Comparison of ENCODE assay signal across 32 mouse cellular contexts in the genomic region with DNA sequence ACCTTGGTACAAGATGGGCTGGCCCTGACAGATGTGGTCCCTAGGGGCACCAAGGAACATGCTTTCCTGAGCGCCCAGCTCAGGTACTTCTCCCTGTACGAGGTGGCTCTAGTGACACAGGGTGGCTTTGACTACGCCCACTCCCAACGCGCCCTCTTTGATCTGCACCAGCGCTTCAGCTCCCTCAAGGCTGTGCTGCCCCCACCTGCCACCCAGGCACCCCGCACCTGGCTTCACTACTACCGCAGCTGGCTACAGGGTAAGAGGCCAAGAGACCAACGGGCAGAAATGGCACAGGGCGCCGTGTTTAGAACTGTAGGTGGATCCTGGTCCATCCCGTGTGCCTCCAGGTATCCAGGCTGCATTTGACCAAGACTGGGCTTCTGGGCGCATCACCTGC. TPM values are rescaled to one million over a fixed set of nuclear protein-coding genes. Genes with fewer than 3 reads are reported as not detected.
DNase-seq lines count a peak whose midpoint lies in the region; TF ChIP-seq lines count a peak whose summit lies in the region.
"Had no signal": no experiment of that assay in that cellular context is flagged by ENCODE, and none has a peak within 500 bp of the region (broad histone marks: within the 10 kb centered on the region; RNA-seq: fewer than 3 reads in every experiment).

No protein-coding gene starts in this region.

- peaks cover 2% of the 10 kb centered on the region for H3K4me1 ChIP-seq in ES-Bruce4 (ENCODE audit: control insufficient read depth, insufficient read depth, low read length)
- H3K4me1 ChIP-seq: embryonic facial prominence, embryonic 12.5 days; forebrain, embryonic 12.5 days had no signal

- H3K27me3 ChIP-seq in ES-Bruce4 (ENCODE audit: control insufficient read depth, insufficient read depth, low read length, poor library complexity, severe bottlenecking): no peaks in the 10 kb centered on the region
- H3K27me3 ChIP-seq: CH12.LX; embryonic facial prominence, embryonic 12.5 days; embryonic facial prominence, embryonic 15.5 days; forebrain, embryonic 12.5 days; forebrain, embryonic 15.5 days; hindbrain, embryonic 13.5 days; Patski had no signal

- H3K36me3 ChIP-seq in ES-Bruce4 (ENCODE audit: control insufficient read depth, insufficient read depth, low read length, poor library complexity, severe bottlenecking): peaks cover 3% of the 10 kb centered on the region; the same call in 1 of the 2 replicates
- H3K36me3 ChIP-seq: forebrain, embryonic 15.5 days; G1E had no signal

- peak overlapping the region; percentile 35 for H3K4me3 ChIP-seq in ES-Bruce4 (ENCODE audit: low read depth, low read length)
- H3K4me3 ChIP-seq: embryonic facial prominence, embryonic 12.5 days; embryonic facial prominence, embryonic 15.5 days; erythroblast, embryonic 14.5 days; forebrain, embryonic 12.5 days; forebrain, embryonic 15.5 days; hindbrain, embryonic 10.5 days; hindbrain, embryonic 13.5 days had no signal

- H3K27ac ChIP-seq in ES-Bruce4 (ENCODE audit: insufficient read depth, low read length): no peak overlapping the region
- H3K27ac ChIP-seq: embryonic facial prominence, embryonic 12.5 days; embryonic facial prominence, embryonic 15.5 days; forebrain, embryonic 12.5 days; forebrain, embryonic 15.5 days; hindbrain, embryonic 10.5 days; hindbrain, embryonic 13.5 days had no signal

- DNase-seq in heart, adult 11 months: peak; percentile 89
- no peak for DNase-seq in heart, postnatal 25 days (ENCODE audit: low spot score)
- DNase-seq in thymus, postnatal 14 days: peak; percentile 55
- no peak for DNase-seq in thymus, adult 18-20 months
- peak; percentile 20 to 51 for DNase-seq in thymus, postnatal 36 days
- DNase-seq in left cerebral cortex, postnatal 36 days (ENCODE audit: low spot score in 2 of 2): no peak
- DNase-seq in testis, postnatal 10 days (ENCODE audit: low spot score): no peak
- DNase-seq: adrenal gland, postnatal 10 days; adrenal gland, postnatal 36 days; B cell, adult 2 months; cerebellum, adult 18-20 months; cerebellum, adult 9-11 months; gastrocnemius, postnatal 36 days; heart, postnatal 36 days had no signal

- no peak for TF ChIP-seq EP300 in ES-Bruce4 (IDR thresholded peaks at IDR 0.05; ENCODE audit: insufficient read depth, low read depth, low read length)

- intact Hi-C loops in heart, postnatal 25 days (cut with DNase I): no loop called here
- intact Hi-C loops in left cerebral cortex, postnatal 36 days (cut with DNase I): no loop called here

- no peaks in the 10 kb centered on the region for H3K9me3 ChIP-seq in ES-Bruce4 (replicated peaks; ENCODE audit: control insufficient read depth, insufficient read depth, low read length, poor library complexity, severe bottlenecking)
- H3K9me3 ChIP-seq: embryonic facial prominence, embryonic 12.5 days; embryonic facial prominence, embryonic 15.5 days; forebrain, embryonic 12.5 days; forebrain, embryonic 15.5 days; G1E; hindbrain, embryonic 10.5 days; hindbrain, embryonic 13.5 days had no signal

- H3K9ac ChIP-seq in ES-Bruce4 (ENCODE audit: low read depth, poor library complexity, severe bottlenecking): 0 out of 2 replicates have a peak overlapping the region, but pooled peaks have one; percentile 3
- H3K9ac ChIP-seq: embryonic facial prominence, embryonic 12.5 days; embryonic facial prominence, embryonic 15.5 days; forebrain, embryonic 12.5 days; forebrain, embryonic 15.5 days; hindbrain, embryonic 13.5 days had no signal

- TF ChIP-seq POLR2A in ES-Bruce4 (IDR thresholded peaks at IDR 0.05; ENCODE audit: insufficient read depth, low read length): no peak

- no peak for TF ChIP-seq CTCF in ES-Bruce4 (IDR thresholded peaks at IDR 0.05; ENCODE audit: low read depth, low read length)

RNA-seq across cellular contexts. Expression of a gene that starts 14.4 kb away (rescaled TPM):
- total RNA-seq in heart, postnatal 25 days (2021): 1 to 10 TPM; 1.1 to 1.5 TPM
- polyA plus RNA-seq in ES-Bruce4 (2011; ENCODE audit: insufficient read depth, insufficient read length, low read depth, missing spikeins): 4.5 and 5.7 TPM in 2 replicates
- total RNA-seq in left cerebral cortex, postnatal 36 days (2021): 1 to 10 TPM; 1.4 to 1.9 TPM
- total RNA-seq: common myeloid progenitor, adult 5-6 weeks had no signal
- polyA plus RNA-seq: G1E had no signal

RNA-seq across cellular contexts. Expression of a gene that starts 15.3 kb away (rescaled TPM):
- 1 to 10 TPM; 2.0 to 3.3 TPM for total RNA-seq in heart, postnatal 25 days (2021)
- polyA plus RNA-seq in ES-Bruce4 (2011; ENCODE audit: insufficient read depth, insufficient read length, low read depth, missing spikeins): 60.9 and 65.8 TPM in 2 replicates
- total RNA-seq in left cerebral cortex, postnatal 36 days (2021): 10 to 100 TPM; 12.2 to 12.5 TPM

RNA-seq across cellular contexts. Expression of a gene that starts 16.3 kb away (rescaled TPM):
- not detected for total RNA-seq in heart, postnatal 25 days (2021)
- polyA plus RNA-seq in ES-Bruce4 (2011; ENCODE audit: insufficient read depth, insufficient read length, low read depth, missing spikeins): not detected in 2 replicates
- not detected for total RNA-seq in left cerebral cortex, postnatal 36 days (2021)
- total RNA-seq: adrenal gland, adult 18-20 months; adrenal gland, postnatal 10 days; adrenal gland, postnatal 36 days; common myeloid progenitor, adult 5-6 weeks; gastrocnemius, adult 8-10 months; gastrocnemius, postnatal 36 days; granulocyte monocyte progenitor cell, adult 5-6 weeks; heart, postnatal 36 days had no signal
- polyA plus RNA-seq: embryonic facial prominence, embryonic 12.5 days; erythroblast, embryonic 14.5 days; forebrain, embryonic 12.5 days; heart, embryonic 11.5 days; heart, embryonic 14.5 days; heart, postnatal 0 days had no signal

RNA-seq across cellular contexts. Expression of a gene that starts 23.5 kb away (rescaled TPM):
- 1 to 10 TPM; 1.5 to 2.1 TPM for total RNA-seq in heart, postnatal 25 days (2021)
- 12.1 and 12.5 TPM in 2 replicates for polyA plus RNA-seq in ES-Bruce4 (2011; ENCODE audit: insufficient read depth, insufficient read length, low read depth, missing spikeins)
- 10 to 100 TPM; 12.0 to 13.9 TPM for total RNA-seq in left cerebral cortex, postnatal 36 days (2021)

RNA-seq across cellular contexts. Expression of a gene that starts 45.8 kb away (rescaled TPM):
- total RNA-seq in heart, postnatal 25 days (2021): 100 to 1,000 TPM; 571 to 648 TPM
- polyA plus RNA-seq in ES-Bruce4 (2011; ENCODE audit: insufficient read depth, insufficient read length, low read depth, missing spikeins): 2,253 and 2,515 TPM in 2 replicates
- 100 to 1,000 TPM; 465 to 510 TPM for total RNA-seq in left cerebral cortex, postnatal 36 days (2021)

Comparison
In these comparisons a context has a peak if more than half of its experiments do, and no peak if none do; other contexts are left out.
1. DNase-seq: peak in heart, adult 11 months (single experiment), thymus, postnatal 14 days (single experiment) and thymus, postnatal 36 days (2 of 2); none in heart, postnatal 25 days (single experiment), thymus, adult 18-20 months (0 of 2), left cerebral cortex, postnatal 36 days (0 of 2) and testis, postnatal 10 days (single experiment).